Mouse (Mus musculus): ENCODE data around the gene Acadsb. TPM values are rescaled to one million over a fixed set of nuclear protein-coding genes. Genes with fewer than 3 reads are reported as not detected.

Gene Acadsb
- 62.7 TPM for polyA plus RNA-seq (2017; shearing (Covaris generic))

DNA sequence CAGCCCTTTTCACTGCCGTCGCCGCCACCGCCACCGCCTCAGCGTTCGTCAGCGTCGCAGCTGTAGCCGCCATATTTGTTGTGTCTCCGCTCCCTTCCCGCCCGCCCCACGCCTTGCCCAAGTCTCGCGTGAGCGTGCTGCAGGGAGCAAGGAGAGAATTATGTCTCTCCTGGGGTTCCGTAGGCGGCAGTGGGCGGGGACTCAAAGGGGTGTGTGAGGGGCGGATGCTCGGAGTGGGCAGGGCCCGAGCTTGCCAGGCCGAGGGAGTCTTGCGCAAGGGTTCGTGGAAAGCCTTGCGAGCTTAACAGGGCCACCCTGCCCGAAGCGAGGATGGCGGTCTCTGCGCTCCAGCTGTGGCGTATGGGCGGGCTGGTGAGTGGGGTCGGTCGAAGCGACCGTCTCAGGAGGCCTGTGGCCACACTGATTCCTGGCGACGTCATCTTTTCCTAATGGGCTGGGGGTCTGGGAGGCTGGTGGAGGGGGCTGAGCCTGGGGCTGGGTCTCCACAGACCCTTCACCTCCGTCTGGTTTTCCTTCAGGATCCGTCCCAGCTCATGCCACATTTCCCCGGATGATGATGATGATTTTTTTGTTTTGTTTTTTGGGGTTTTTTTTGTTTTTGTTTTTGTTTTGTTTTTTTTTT, at the start of gene Acadsb, which contains the start of gene Ikzf5:
Gene Acadsb, plus strand, starts transcription at position 186 of the 643 bp plus-strand sequence.
Gene Ikzf5, minus strand, starts transcription at position 106 of the 643 bp plus-strand sequence.

DNA sequence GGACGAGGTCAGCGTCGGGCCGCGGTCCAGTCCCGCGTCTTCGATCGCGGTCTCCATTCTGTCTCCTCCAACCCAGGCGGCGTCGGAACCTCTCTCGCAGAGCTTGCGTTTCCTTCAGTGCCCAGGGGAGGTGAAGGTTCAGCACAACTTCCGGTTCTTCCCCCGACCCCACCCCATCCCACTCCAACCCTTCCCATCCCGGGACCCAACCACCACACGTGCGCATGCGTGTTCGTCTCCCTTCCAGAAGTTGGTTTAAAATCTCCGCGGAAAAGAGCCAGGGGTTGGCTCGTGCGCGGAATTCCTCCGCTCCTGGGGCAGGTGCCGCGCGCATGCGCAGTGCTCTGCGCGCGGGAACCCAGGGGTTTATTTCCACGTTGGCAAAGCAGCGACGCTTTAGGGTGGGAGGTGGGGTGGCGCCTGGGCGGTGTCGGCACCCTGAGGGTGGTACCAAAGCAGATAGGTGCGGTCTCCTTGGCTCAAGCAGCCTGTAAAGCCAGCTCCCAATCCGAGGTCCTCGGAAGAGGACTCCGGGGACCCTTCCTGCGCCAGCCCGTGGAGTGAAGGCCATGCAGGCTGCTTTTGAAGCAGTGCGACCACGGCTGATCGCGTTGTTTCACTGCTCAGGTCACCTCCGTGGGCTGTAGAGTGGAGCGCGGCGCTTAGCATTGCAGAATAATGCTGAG, 47.6 kb upstream of the Acadsb start, which contains the start of gene 2310057M21Rik:
Gene 2310057M21Rik, minus strand, starts transcription at position 145 of the 686 bp plus-strand sequence.

GRCm38 (mm10) chr7:131370648-131371469, 39.5 kb upstream of the Acadsb start, which contains the start of gene Pstk:
Gene Pstk, plus strand, starts transcription at chr7:131371141.

Other genes starting within 250 kb of the Acadsb start
- gene 5430419D17Rik, start 236.2 kb upstream of the Acadsb start, polyA plus RNA-seq (2017; shearing (Covaris generic)), result not detected
- not detected for gene Cuzd1, start 88.3 kb upstream of the Acadsb start, polyA plus RNA-seq (2017; shearing (Covaris generic))
- gene Fam24b, start 81.1 kb upstream of the Acadsb start, polyA plus RNA-seq (2017; shearing (Covaris generic)), result not detected
- gene Fam24a, start 76.7 kb upstream of the Acadsb start, polyA plus RNA-seq (2017; shearing (Covaris generic)), result not detected
- gene 2310057M21Rik, start 47.8 kb upstream of the Acadsb start, polyA plus RNA-seq (2017; shearing (Covaris generic)), result 28.1 TPM
- gene Pstk, start 39.5 kb upstream of the Acadsb start, polyA plus RNA-seq (2017; shearing (Covaris generic)), result 43.8 TPM
- 31.3 TPM for gene Ikzf5, start 80 bp upstream of the Acadsb start, polyA plus RNA-seq (2017; shearing (Covaris generic))
- gene Hmx3, start 132.3 kb downstream of the Acadsb start, polyA plus RNA-seq (2017; shearing (Covaris generic)), result not detected
- not detected for gene Hmx2, start 138.2 kb downstream of the Acadsb start, polyA plus RNA-seq (2017; shearing (Covaris generic))
- 202 TPM for gene Bub3, start 149.6 kb downstream of the Acadsb start, polyA plus RNA-seq (2017; shearing (Covaris generic))